Mouse (Mus musculus): ENCODE measurements around the gene Grb2.
"Not testable (repeated sequence)": the region's sequence is repeated elsewhere in the genome, so short reads cannot be mapped to it uniquely, and the experiment has no call there.

Grb2 gene

GRCm38 (mm10) chr11:115645498-115645897 lies 62.9 kb downstream of the Grb2 start:
- not testable (repeated sequence) for DNase-seq (ENCODE audit: low spot score)

GRCm38 (mm10) chr11:115644308-115644707 lies 64.1 kb downstream of the Grb2 start:
- no peak for DNase-seq (ENCODE audit: low spot score)

- no peak for DNase-seq (ENCODE audit: low spot score)
These were observed 65.1 kb downstream of the Grb2 start for GRCm38 (mm10) chr11:115643265-115643664.

- DNase-seq (ENCODE audit: low spot score): no peak
These were observed 65.7 kb downstream of the Grb2 start for GRCm38 (mm10) chr11:115642705-115643104.

- no peak for DNase-seq (ENCODE audit: low spot score)
These were observed 66.7 kb downstream of the Grb2 start for GRCm38 (mm10) chr11:115641664-115642036.

GRCm38 (mm10) chr11:115640978-115641663 lies 67.3 kb downstream of the Grb2 start:
- no peak for DNase-seq (ENCODE audit: low spot score)

GRCm38 (mm10) chr11:115640311-115640828 lies 68.0 kb downstream of the Grb2 start:
- DNase-seq (ENCODE audit: low spot score): no peak

- no peak for DNase-seq (ENCODE audit: low spot score)
These were observed 68.9 kb downstream of the Grb2 start for GRCm38 (mm10) chr11:115639540-115639939.

- no peak for DNase-seq (ENCODE audit: low spot score)
These were observed 69.6 kb downstream of the Grb2 start for GRCm38 (mm10) chr11:115638498-115639409.

GRCm38 (mm10) chr11:115636960-115637359 lies 71.4 kb downstream of the Grb2 start:
- DNase-seq (ENCODE audit: low spot score): no peak

GRCm38 (mm10) chr11:115635484-115635883 lies 72.9 kb downstream of the Grb2 start:
- DNase-seq (ENCODE audit: low spot score): no peak

- DNase-seq (ENCODE audit: low spot score): no peak
These were observed 73.4 kb downstream of the Grb2 start for GRCm38 (mm10) chr11:115635041-115635440.

- DNase-seq (ENCODE audit: low spot score): no peak
These were observed 74.3 kb downstream of the Grb2 start for GRCm38 (mm10) chr11:115634109-115634508.

GRCm38 (mm10) chr11:115632862-115633261 lies 75.5 kb downstream of the Grb2 start:
- DNase-seq (ENCODE audit: low spot score): no peak

GRCm38 (mm10) chr11:115632247-115632646 lies 76.2 kb downstream of the Grb2 start:
- no peak for DNase-seq (ENCODE audit: low spot score)

GRCm38 (mm10) chr11:115631505-115631890 lies 76.9 kb downstream of the Grb2 start:
- no peak for DNase-seq (ENCODE audit: low spot score)

- no peak for DNase-seq (ENCODE audit: low spot score)
These were observed 77.6 kb downstream of the Grb2 start for GRCm38 (mm10) chr11:115630532-115631504.

GRCm38 (mm10) chr11:115629734-115630531 lies 78.5 kb downstream of the Grb2 start:
- DNase-seq (ENCODE audit: low spot score): no peak

- no peak for DNase-seq (ENCODE audit: low spot score)
These were observed 79.8 kb downstream of the Grb2 start for GRCm38 (mm10) chr11:115628465-115629101.

GRCm38 (mm10) chr11:115627705-115628464 lies 80.5 kb downstream of the Grb2 start, which contains the start of gene Slc25a19:
TSS of gene Slc25a19 (minus strand) at chr11:115628295.
- peak; percentile 96 for DNase-seq (ENCODE audit: low spot score)
